Mouse (Mus musculus): ENCODE measurements around the gene Krt8. TPM values are rescaled to one million over a fixed set of nuclear protein-coding genes. Genes with fewer than 3 reads are reported as not detected.

Krt8 gene
- total RNA-seq, 2 experiments from 2014 or later: 1.4 to 2.5 TPM

DNA sequence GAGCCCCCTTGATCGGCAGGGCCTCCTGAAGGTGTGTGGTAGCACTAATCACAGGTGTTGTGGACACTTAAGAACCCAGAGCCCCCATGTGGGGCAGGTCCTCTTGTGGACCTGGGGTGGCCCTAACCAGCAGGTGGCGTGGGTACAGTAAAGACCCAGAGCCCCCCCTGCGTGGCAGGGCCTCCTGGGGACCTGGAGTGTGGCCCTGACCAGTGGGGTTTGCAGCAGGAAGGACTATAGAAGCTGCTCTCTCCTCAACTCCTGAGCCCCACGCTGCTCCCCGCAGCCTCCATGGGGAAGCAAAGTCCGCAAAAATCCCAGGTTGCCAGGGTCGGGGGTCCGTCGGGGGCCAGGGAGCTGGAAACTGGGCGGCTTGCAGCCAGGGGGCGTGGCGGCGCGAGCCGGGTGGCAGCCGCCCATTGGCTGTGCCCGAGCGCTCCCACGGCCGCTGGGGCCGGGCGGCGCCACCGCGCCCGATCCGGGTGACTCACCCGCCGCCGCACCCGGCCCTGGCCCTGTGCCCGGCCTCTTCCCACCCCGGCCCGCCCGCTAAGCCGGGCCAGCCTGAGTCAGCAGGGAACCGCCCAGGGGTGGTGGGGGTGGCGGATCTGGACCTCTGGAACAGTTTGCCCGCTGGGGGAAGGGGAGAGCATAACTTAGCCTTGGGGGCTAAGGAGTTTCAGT is 27.1 kb downstream of the Krt8 start:
- DNase-seq: peak; percentile 92 to 93
- intact Hi-C loops (cut with DNase I): no loop called here

DNA sequence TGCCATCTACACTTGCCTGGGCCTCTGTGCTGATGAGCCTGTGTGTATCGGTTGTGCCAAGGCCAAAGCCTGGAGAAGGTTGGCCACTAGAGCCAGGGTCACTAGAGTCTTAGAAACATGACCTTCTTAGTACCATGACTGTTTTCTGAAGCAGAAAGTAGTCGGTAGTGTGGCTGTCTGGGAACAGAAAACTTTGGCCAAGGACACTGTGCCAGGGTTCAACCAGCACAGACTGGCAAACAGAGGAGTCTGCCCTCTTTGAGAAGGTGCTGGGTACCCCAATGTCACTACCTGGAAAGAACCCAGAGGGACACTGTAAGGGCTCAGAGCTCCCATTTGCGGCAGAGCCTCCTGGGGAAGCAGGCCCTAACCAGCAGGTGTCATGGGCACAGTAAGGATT is 27.6 kb downstream of the Krt8 start:
- DNase-seq: peak in 1 of 2 experiments; percentile 26
- intact Hi-C loops (cut with DNase I): no loop called here

DNA sequence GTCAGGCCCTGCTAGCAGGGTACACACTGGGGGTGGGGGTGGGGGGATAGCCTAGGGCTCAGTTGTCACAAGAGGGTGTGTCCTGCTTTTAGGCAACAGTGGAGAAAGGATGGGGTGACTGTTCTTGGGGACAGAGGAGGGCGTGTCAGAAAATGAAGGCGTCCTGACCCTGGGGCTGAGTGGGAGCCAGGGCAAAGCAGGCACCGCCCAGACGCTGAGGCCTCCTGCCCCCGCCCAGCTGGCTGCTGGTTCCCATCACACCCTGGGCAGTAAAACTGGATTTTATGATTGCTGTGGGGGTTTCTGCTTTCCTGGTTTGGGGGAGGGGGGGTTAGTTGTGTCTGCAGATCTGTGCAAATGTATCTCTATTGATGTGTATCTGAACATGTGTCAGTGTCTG is 28.3 kb downstream of the Krt8 start:
- DNase-seq: peak; percentile 54 to 56
- intact Hi-C loops (cut with DNase I): no loop called here

DNA sequence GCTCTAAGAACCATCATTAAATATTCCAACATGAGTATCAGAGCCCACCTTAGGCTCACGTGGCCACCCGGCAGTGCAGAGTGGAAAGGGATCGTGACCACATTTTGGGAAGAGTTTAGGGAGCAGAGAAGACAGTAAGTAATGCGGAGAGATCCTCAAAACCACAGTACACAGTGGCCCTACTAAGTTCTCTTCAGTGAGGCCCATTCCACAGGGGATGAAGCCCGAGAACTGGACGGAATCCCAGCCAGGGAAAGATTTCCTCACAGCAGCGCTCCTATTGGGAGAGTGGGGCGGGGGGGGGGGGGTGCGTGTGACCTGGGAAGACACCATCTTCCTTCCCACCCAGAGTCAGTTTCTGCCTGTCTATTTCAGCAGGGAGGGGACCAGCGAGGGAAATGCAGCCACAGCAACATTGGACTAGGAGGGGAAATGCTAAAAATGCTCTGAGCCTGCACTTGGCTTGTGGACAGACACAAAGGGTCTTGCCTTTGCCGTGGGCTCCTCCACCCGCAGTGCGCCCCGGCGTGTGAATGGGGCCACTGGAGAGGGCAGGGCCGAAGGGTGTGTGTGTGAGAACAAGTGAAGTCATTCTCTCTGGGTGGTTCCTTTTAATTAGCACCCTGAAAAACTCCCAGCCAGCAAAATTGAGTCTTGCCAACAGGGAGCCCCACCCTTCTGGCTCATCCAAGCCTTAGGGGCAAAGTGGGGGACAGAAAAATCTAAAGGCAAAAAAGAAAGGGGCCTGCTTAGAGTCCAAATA is 30.0 kb downstream of the Krt8 start:
- DNase-seq: peak in 1 of 2 experiments; percentile 41
- intact Hi-C loops (cut with DNase I): loop anchor here (2.0 to 5.0 kb wide), 2 partner anchors 72 to 645 kb away; no protein-coding TSS in a partner anchor

DNA sequence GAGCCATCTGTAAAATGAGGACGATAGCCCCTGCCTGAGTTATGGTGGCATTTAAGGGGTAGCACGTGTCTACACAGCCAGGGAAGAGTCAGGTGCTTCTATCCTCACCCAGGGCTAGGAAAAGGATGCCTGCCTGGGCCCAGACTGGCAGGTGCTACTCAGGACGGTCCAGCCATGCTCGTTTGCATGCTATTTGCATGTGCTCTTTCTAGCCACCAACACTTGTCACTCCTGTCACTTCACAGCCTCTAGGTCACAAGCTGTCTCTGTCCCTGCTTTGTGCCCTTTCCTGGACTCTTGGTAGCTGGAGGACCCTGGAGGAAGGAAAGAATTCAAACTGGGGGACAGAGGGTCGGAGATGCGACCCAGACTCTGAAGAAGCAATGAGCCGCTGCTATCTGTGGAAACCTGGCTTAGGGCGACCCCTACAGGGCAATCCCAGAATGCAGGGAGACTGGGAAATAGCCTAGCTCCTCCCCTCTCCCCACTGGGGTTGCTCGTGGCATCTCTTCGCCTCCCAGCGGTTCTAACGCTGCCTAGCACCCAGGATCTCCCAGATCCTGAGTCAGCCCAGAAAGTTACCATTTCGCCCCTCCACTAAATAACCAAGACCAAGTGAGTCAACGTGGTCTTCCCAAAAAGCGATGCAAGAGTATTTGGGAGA is 30.7 kb downstream of the Krt8 start:
- intact Hi-C loops (cut with DNase I): loop anchor here (1.0 to 5.0 kb wide), 5 partner anchors 71 to 645 kb away; no protein-coding TSS in a partner anchor
- DNase-seq: peak; percentile 97 to 99

DNA sequence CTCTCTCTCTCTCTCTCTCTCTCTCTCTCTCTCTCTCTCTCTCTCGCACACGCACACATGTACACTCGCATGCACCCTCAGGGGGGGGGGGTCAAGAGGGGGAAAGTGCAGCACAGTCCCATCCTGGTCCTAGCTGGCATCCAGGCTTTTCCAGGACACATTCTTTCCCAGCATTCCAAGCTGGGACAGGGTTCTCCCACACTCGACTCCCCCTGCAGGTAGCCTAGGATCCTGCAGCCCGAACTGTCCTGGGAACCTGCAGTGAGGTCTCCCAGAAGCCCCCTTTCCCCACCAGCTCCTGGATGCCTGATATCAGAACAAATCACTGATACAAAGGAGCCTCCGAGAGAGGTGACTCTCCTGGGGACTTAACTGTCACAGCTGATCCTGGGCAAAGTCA is 33.7 kb downstream of the Krt8 start:
- intact Hi-C loops (cut with DNase I): loop anchor here (5.0 kb wide), 1 partner anchor 68 kb away; no protein-coding TSS in a partner anchor
- DNase-seq: peak; percentile 46 to 56

DNA sequence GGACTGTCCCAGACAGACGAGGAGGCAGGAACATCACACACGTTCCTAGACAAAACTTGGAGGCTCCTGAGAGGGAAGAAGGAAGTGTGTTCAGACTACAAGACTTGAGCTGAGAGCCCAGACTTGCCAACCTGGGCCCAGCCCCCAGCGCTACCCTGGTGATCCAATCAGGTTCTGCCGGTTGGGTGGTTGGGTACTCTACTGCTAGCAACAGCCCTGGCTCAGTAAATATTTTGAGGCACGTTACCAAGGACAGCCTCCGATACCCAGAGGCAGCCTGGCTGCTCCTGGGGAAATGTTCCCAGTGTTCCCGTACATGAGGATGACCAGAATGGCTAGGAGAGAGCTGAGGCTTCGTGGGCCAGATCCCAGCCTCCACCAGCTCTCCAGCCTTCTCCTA is 37.5 kb downstream of the Krt8 start:
- peak; percentile 17 to 18 for DNase-seq
- intact Hi-C loops (cut with DNase I): no loop called here

DNA sequence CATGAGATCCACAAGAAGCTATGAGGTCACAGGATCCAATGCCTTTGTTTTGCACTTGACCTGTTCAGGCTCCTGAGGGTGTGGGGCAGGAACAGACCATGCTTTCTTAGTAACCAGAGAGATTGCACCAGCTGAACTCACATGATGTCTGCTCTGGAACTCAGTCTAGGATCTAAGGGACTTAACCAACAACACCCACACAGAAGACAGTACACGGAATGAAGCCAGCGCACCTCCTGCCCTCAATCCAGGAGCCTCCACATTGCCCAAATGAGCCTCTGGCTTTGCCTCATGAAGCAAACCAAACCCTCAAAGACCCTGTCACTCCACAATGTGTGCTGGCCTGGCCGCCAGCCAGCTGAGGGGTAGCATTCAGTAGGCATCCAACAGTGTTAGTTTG is 45.4 kb downstream of the Krt8 start:
- DNase-seq: no peak
- intact Hi-C loops (cut with DNase I): no loop called here

DNA sequence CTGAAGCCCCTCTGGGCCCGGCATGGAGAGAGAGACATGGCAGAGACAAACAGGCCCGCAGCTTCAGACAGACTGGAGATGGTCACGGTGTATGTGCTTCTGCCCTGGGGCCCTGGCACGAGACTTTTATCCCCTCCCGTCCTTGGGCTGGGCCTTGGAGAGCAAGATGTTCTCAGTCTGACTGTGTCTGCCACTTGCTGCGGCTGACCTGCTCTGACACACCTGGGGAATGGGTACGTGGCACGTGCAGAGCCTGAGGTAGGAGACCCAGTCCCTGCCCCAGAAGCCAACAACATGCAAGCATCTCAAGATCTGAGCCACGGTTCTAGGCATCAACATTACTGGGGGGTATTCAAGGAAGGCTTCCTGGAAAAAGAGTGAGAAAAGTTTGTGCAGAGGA is 50.1 kb downstream of the Krt8 start, which contains the start of gene Krt78:
Gene Krt78 (minus strand): TSS at position 101 of the 400 bp plus-strand sequence.
- intact Hi-C loops (cut with DNase I): no loop called here
- DNase-seq: no peak

DNA sequence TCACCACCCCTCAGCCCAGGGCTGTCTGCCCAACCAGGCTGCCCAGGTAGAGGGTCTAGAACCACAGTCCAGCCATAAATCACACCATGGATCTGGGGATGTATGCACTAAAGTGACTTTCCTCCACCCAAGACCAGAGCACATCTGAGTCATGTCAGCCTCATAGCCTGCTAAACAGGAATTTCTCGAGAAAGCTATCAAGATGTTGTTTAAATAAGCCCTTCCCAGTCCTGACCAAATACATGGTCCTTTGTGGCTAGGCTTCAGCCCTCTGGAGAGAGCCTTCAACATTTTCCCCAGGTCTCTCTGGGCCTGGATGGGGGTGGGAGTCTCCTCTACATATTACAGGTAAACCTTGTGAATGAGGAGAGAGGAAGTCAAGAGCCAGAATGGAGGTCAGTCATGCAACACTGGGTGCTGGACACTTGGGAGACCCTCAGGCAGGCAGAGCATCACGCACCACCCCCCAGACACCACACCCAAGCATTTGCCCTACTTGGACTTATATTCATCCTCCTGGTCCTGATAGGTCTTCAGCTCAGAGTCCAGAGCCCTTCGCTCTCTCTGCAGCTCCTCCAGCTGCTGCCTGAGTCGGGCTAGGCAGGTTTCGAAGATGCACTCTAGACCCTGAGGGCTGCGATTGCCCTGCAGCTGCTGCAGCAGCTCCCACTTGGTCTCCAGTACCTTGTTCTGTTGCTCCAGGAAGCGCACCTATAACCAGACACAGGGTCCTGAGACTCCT is 51.4 kb downstream of the Krt8 start:
- DNase-seq: no peak
- intact Hi-C loops (cut with DNase I): no loop called here

Other genes with a start within 250 kb of the Krt8 start
- not detected for gene Krt72, start 218.0 kb downstream of the Krt8 start, total RNA-seq (2021)
- gene Krt73, start 202.1 kb downstream of the Krt8 start, total RNA-seq (2021): not detected
- gene Krt2, start 186.3 kb downstream of the Krt8 start, total RNA-seq (2021): not detected
- gene Krt1, start 153.7 kb downstream of the Krt8 start, total RNA-seq (2021): not detected
- gene Krt77, start 134.8 kb downstream of the Krt8 start, total RNA-seq (2021): not detected
- gene Krt76, start 111.6 kb downstream of the Krt8 start, total RNA-seq (2021): not detected
- gene Krt4, start 79.7 kb downstream of the Krt8 start, total RNA-seq (2021): not detected
- not detected for gene Krt79, start 64.2 kb downstream of the Krt8 start, total RNA-seq (2021)
- not detected for gene Krt78, start 50.2 kb downstream of the Krt8 start, total RNA-seq (2021)
- gene Krt18, start 23.7 kb upstream of the Krt8 start, total RNA-seq (2021): 1 to 10 TPM; 2.5 to 5.1 TPM
- 100 to 1,000 TPM; 149 to 165 TPM for gene Eif4b, start 69.3 kb upstream of the Krt8 start, total RNA-seq (2021)
- gene Tns2, start 95.9 kb upstream of the Krt8 start, total RNA-seq (2021): 100 to 1,000 TPM; 128 to 129 TPM
- 10 to 100 TPM; 14.8 to 14.9 TPM for gene Spryd3, start 131.8 kb upstream of the Krt8 start, total RNA-seq (2021)
- 10 to 100 TPM; 31.4 to 40.9 TPM for gene Igfbp6, start 139.9 kb upstream of the Krt8 start, total RNA-seq (2021)
- gene Soat2, start 146.0 kb upstream of the Krt8 start, total RNA-seq (2021): not detected
- 10 to 100 TPM; 32.2 to 35.9 TPM for gene Zfp740, start 198.8 kb upstream of the Krt8 start, total RNA-seq (2021)
- 10 to 100 TPM; 15.8 to 16.2 TPM for gene Csad, start 200.2 kb upstream of the Krt8 start, total RNA-seq (2021)
- 1 to 10 TPM; 1.6 to 1.8 TPM for gene Itgb7, start 227.5 kb upstream of the Krt8 start, total RNA-seq (2021)

Data from heart, postnatal 36 days (tissue).